Mouse (Mus musculus) right cerebral cortex, adult 2 months (tissue): ENCODE data around the gene Bglap.
"Not testable (repeated sequence)": the region's sequence is repeated elsewhere in the genome, so short reads cannot be mapped to it uniquely, and the experiment has no call there.

ENCODE experiments used
- DNase-seq, 2 experiments: peaks; one replicate each; pipeline ENCODE4 v3.0.0; 2021 to 2022; ENCODE audit warnings: low spot score in 2 of 2

The Bglap gene

GRCm38 (mm10) chr3:88384364-88384763 is at the start of gene Bglap:
Gene Bglap (minus strand): TSS chr3:88384464.
- no peak for DNase-seq

GRCm38 (mm10) chr3:88428639-88429038 is 44.4 kb upstream of the Bglap start:
- DNase-seq = not testable (repeated sequence)

- DNase-seq = no peak
Observed at GRCm38 (mm10) chr3:88427342-88427905, 43.2 kb upstream of the Bglap start.

GRCm38 (mm10) chr3:88425708-88426420 is 41.6 kb upstream of the Bglap start:
- no peak for DNase-seq

GRCm38 (mm10) chr3:88425330-88425689 is 41.0 kb upstream of the Bglap start:
- no peak for DNase-seq

- peak; percentile 96 to 97 for DNase-seq
Observed at GRCm38 (mm10) chr3:88424605-88425329, 40.5 kb upstream of the Bglap start, which contains the start of gene Slc25a44. Gene Slc25a44 (minus strand): TSS chr3:88425139.

- peak in 1 of 2 experiments; percentile 34 for DNase-seq
Observed at GRCm38 (mm10) chr3:88422020-88422720, 37.9 kb upstream of the Bglap start.

GRCm38 (mm10) chr3:88420771-88421170 is 36.5 kb upstream of the Bglap start:
- DNase-seq = no peak

- no peak for DNase-seq
Observed at GRCm38 (mm10) chr3:88418016-88418415, 33.8 kb upstream of the Bglap start.

- no peak for DNase-seq
Observed at GRCm38 (mm10) chr3:88415668-88416067, 31.4 kb upstream of the Bglap start.

GRCm38 (mm10) chr3:88412636-88413035 is 28.4 kb upstream of the Bglap start:
- no peak for DNase-seq

GRCm38 (mm10) chr3:88411681-88412080 is 27.4 kb upstream of the Bglap start:
- DNase-seq = no peak

- no peak for DNase-seq
Observed at GRCm38 (mm10) chr3:88410645-88411031, 26.4 kb upstream of the Bglap start.

GRCm38 (mm10) chr3:88409741-88410644 is 25.7 kb upstream of the Bglap start, which contains the start of gene Pmf1:
Gene Pmf1 (minus strand): TSS chr3:88410331.
- peak; percentile 85 to 89 for DNase-seq

- no peak for DNase-seq
Observed at GRCm38 (mm10) chr3:88408953-88409352, 24.7 kb upstream of the Bglap start.

- DNase-seq = no peak
Observed at GRCm38 (mm10) chr3:88407529-88407928, 23.3 kb upstream of the Bglap start.

GRCm38 (mm10) chr3:88407090-88407489 is 22.8 kb upstream of the Bglap start:
- peak; percentile 75 to 77 for DNase-seq

GRCm38 (mm10) chr3:88403522-88404230 is 19.4 kb upstream of the Bglap start:
- DNase-seq = no peak

- no peak for DNase-seq
Observed at GRCm38 (mm10) chr3:88398666-88399065, 14.4 kb upstream of the Bglap start.

- no peak for DNase-seq
Observed at GRCm38 (mm10) chr3:88395742-88396141, 11.5 kb upstream of the Bglap start.
